Mouse (Mus musculus) olfactory bulb, adult 2 months (tissue): ENCODE measurements around the gene Carf. TPM values are rescaled to one million over a fixed set of nuclear protein-coding genes. Genes with fewer than 3 reads are reported as not detected.
A peak's percentile ranks its signal among the peaks of the same experiment; 100 is the strongest.
"Not testable (repeated sequence)": the region's sequence is repeated elsewhere in the genome, so short reads cannot be mapped to it uniquely, and the experiment has no call there.

Experiments
- H3K27ac ChIP-seq: fragments of 200-500 bp; 2 replicates; pipeline ENCODE4 v1.5.1; 2012; ENCODE audit warnings: low read depth, low read length; ENCODE audit not compliant: insufficient read depth
- H3K4me1 ChIP-seq: fragments of 200-500 bp; 2 replicates; pipeline ENCODE4 v1.6.1; 2012; ENCODE audit warnings: low read length; ENCODE audit not compliant: control insufficient read depth, insufficient read depth
- H3K4me3 ChIP-seq: fragments of 200-500 bp; 2 replicates; pipeline ENCODE4 v1.5.1; 2012; ENCODE audit warnings: mild to moderate bottlenecking, low read depth, low read length, moderate library complexity; ENCODE audit not compliant: insufficient read depth
- CTCF ChIP-seq: fragments of 200-500 bp; IDR thresholded peaks from 2 replicates; pipeline ENCODE4 v1.5.1; 2012; ENCODE audit warnings: low read depth, mild to moderate bottlenecking, low read length, moderate library complexity; ENCODE audit not compliant: insufficient read depth
- POLR2A ChIP-seq: fragments of 200-500 bp; IDR thresholded peaks from 2 replicates; pipeline ENCODE4 v1.6.1; 2012; ENCODE audit warnings: mild to moderate bottlenecking, low read depth, low read length, moderate library complexity; ENCODE audit not compliant: insufficient read depth
- WGBS: fragments of 180-500 bp; shearing (Covaris S2); methylation state at CpG from one replicate; pipeline ENCODE4 v1.1.7; 2018; 5-methylcytosine and 5-hydroxymethylcytosine counted together
- polyA plus RNA-seq: library from polyadenylated mRNA; stranded (reverse); fragments of >200 nt; gene quantifications from 2 replicates; pipeline ENCODE4 v1.2.4, GENCODE M21; 2012; ENCODE audit warnings: low replicate concordance; ENCODE audit not compliant: missing spikeins, insufficient read depth, insufficient read length

The Carf gene
- polyA plus RNA-seq: not detected in 2 replicates

GRCm38 (mm10) chr1:60098024-60098781 lies at the start of gene Carf, which contains the start of gene Wdr12:
TSS of gene Carf (plus strand) at chr1:60098247.
TSS of gene Wdr12 (minus strand) at chr1:60098645.
- under 1% methylated on average over 71 of the region's 71 CpGs for WGBS
- Histone ChIP-seq H3K4me3 (peak within 1 kb of the TSS; percentile 71), H3K4me1 (peaks cover 2% of the 10 kb centered on the region; the same call in 1 of the 2 replicates), H3K27ac (peak within 1 kb of the TSS; percentile 91)
- TF ChIP-seq CTCF (no peak), POLR2A (peak; percentile 62)

GRCm38 (mm10) chr1:60054659-60055058 lies 43.4 kb upstream of the Carf start:
- no peak for TF ChIP-seq POLR2A
- no peak for TF ChIP-seq CTCF
- no peaks in the 10 kb centered on the region for H3K4me1 ChIP-seq
- WGBS: 48% methylated on average over 3 of the region's 3 CpGs
- no peak overlapping the region for H3K4me3 ChIP-seq
- no peak overlapping the region for H3K27ac ChIP-seq

- Histone ChIP-seq H3K4me3 (no peak overlapping the region), H3K4me1 (no peaks in the 10 kb centered on the region), H3K27ac (no peak overlapping the region)
- TF ChIP-seq CTCF (no peak), POLR2A (no peak)
- WGBS: 92% methylated on average over 3 of the region's 3 CpGs
Observed at GRCm38 (mm10) chr1:60056310-60056709, 41.7 kb upstream of the Carf start.

DNA sequence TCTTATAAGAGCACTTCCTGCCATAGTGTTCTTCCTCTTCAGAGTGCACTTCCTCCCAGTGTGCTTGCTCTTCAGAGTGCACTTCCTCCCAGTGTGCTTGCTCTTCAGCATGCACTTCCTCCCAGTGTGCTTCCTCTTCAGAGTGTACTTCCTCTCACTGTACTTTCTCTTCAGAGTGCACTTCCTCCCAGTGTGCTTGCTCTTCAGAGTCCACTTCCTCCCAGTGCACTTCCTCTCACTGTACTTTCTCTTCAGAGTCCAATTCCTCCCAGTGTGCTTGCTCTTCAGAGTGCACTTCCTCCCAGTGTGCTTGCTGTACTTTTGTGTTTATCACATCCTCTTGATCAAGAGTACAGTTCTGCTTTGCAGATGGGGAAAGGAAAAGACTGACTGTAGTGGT lies 27.3 kb upstream of the Carf start:
- not testable (repeated sequence) for H3K4me1 ChIP-seq, H3K4me3 ChIP-seq, H3K27ac ChIP-seq

- H3K4me3 ChIP-seq: no peak overlapping the region
- TF ChIP-seq POLR2A: no peak
- no peak for TF ChIP-seq CTCF
- H3K4me1 ChIP-seq: no peaks in the 10 kb centered on the region
- WGBS: 19% methylated on average over 2 of the region's 2 CpGs
- no peak overlapping the region for H3K27ac ChIP-seq
Observed at GRCm38 (mm10) chr1:60074935-60075334, 23.1 kb upstream of the Carf start.

- Histone ChIP-seq H3K4me3 (no peak overlapping the region), H3K27ac (no peak overlapping the region), H3K4me1 (no peaks in the 10 kb centered on the region)
- no peak for TF ChIP-seq CTCF
- TF ChIP-seq POLR2A: no peak
- 88% methylated on average over 3 of the region's 3 CpGs for WGBS
Observed at GRCm38 (mm10) chr1:60075590-60075989, 22.5 kb upstream of the Carf start.

DNA sequence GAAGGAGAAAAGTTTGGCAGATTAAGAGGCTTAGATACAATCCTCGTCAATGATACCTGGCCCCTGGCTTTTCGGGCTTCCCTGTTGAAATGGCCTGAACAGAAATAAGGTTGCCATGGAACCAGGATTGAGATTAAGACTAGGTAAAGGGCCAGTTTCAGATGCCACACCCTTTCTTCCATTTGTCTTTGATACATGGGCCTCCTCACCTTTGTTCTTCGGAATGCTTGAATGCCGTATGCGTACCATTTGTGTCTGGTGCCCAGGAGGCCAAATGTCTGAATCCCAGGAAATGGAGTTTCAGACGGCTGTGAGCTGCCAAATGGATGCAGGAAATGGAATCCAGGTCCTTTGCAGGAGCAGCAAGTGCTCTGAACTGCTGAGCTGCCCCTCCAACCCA lies 21.6 kb upstream of the Carf start:
- TF ChIP-seq CTCF (no peak), POLR2A (no peak)
- 90% methylated on average over 6 of the region's 6 CpGs for whole genome bisulfite sequencing
- H3K27ac ChIP-seq: no peak overlapping the region
- H3K4me3 ChIP-seq: no peak overlapping the region
- H3K4me1 ChIP-seq: no peaks in the 10 kb centered on the region

DNA sequence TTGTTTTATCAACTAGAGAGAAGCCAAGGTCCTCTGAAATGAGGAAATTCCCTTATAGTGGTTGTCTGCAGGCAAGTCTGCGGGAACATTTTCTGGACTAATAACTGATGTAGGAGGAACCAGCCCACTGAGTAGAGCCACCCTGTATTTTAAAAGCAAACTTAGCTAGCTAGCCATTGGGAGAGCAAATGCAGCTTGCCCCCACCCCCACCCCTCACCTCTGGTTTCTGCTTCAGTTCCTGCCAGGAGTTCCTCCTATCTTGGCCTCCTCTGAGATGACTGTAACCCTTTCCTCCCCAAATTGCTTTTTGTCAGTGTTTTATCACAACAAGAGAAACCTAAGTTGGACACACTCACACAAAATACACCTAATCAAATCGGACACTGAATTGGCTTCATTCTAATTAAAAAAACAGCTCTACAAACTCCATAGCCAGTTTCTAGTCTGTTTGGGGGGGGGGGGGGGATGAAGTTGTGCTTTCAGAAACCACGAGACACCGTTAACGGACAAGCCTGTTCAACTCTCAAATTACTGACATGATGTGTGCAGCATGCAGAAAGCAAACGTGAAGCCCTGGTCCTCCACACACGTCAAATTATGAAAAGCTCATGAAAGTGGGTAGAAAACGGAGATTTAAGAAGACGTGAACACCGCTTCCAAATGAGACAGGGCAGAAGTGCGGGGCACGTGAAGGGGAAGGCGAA lies 1.3 kb upstream of the Carf start:
- Histone ChIP-seq H3K27ac (no peak overlapping the region), H3K4me3 (peak overlapping the region; percentile 57), H3K4me1 (peaks cover 2% of the 10 kb centered on the region; the same call in 1 of the 2 replicates)
- WGBS: 6% methylated on average over 13 of the region's 13 CpGs
- TF ChIP-seq POLR2A (no peak), CTCF (no peak)

DNA sequence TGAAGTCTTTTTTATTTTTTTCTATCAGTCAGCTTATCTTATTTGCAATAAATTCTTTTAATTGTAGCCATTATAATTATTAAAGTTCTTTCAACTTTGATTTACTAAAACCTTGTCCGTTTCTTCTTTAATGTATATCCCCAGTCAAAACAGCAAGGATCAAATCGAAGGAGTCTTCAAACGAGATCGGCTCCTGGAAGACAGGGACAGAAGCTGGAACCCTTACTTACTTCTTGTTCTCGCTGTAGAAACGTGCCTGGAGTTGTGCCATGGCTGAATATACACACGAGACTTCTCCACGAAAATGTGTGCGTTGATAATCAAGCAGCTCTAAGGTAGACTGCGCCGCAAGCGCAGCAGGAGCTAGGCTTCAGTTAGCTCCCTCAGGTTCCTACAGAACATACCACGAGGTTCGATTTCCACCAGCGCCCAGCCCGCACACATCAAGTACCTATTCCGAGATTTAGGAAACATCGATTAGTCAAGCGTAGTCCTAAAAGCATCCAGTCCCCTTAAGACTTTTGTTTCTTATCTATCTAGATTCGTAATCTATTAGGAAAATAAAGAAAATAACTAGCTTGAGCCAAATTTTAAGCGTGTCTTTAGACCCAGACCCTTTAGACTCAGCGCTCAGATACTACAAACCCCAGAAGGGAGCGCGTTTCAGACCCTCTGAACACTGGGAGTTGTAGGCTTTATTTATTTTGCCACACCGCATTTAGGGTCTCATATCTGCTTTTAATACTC lies 597 bp upstream of the Carf start:
- Histone ChIP-seq H3K4me1 (peaks cover 2% of the 10 kb centered on the region; the same call in 1 of the 2 replicates), H3K27ac (peak overlapping the region; percentile 55; the same call in 1 of the 2 replicates), H3K4me3 (peak overlapping the region; percentile 71)
- TF ChIP-seq CTCF (no peak), POLR2A (peak; percentile 23; the same call in 1 of the 2 replicates)
- WGBS: under 1% methylated on average over 25 of the region's 25 CpGs
